Mouse (Mus musculus): Measurements from ENCODE around the gene Ttf2.

GRCm38 (mm10) chr3:101018494-101018893 is 49.0 kb upstream of the Ttf2 start:
- TF ChIP-seq CTCF (IDR thresholded peaks at IDR 0.05; ENCODE audit: low read depth, low read length), result no peak
- TF ChIP-seq POLR2A (IDR thresholded peaks at IDR 0.05; ENCODE audit: extremely low read depth, insufficient read depth, low read length), result no peak
